Mouse (Mus musculus): ENCODE results near the gene Mark2. TPM values are rescaled to one million over a fixed set of nuclear protein-coding genes. Genes with fewer than 3 reads are reported as not detected.

Gene Mark2
- 66.7 and 67.7 TPM in 2 replicates for polyA plus RNA-seq (2012; rRNA removed)

DNA sequence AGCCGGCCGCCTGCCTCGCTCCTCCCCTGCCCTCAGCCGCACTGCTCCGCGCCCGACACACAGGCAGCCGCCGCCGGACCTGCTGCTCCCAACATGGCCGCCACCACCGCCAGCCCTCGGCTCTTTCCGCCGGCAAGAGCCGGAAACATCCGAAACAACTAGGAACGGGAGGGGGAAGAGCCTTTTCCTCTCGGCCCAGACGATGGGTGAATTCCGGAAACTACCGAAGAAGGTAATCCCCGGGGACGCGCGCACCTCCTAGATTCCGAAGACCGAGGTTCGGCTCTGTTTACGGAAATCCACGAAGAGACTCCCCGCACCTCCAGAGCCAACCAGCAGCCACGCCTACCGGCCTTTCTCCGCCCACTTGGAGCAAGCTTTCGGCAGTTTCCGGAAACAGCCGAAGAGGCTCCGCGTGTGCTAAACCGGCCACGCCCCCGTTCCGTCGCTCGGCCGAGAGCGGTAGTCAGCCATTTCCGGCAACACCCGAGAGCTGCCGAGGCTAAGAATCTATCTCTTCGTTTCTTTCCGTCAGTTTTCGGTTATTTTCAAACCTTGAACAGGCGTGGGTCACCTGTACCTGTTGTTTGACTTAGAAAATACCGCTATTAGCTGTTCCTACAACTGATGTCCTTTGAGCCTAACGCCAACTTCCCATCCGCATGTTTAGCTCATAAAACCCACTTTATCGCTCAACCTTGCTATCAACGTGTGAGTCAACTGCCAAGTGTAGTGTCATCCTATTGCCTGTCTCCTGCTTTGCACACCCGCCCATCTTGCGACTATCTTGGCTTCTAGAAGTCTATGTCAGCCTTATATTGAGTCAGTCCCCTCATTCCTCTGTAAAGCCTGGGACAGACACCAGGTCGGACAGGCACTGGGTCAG lies at the start of gene Mark2:
Mark2 (minus strand) TSS at position 349 of the 886 bp plus-strand sequence.

GRCm38 (mm10) chr19:7382903-7383865 lies 41.5 kb upstream of the Mark2 start, which contains the start of gene Spindoc:
Spindoc (minus strand) TSS chr19:7382994.

GRCm38 (mm10) chr19:7267091-7267741 lies 74.4 kb downstream of the Mark2 start, which contains the start of gene Rcor2:
Rcor2 (plus strand) TSS chr19:7267325.

DNA sequence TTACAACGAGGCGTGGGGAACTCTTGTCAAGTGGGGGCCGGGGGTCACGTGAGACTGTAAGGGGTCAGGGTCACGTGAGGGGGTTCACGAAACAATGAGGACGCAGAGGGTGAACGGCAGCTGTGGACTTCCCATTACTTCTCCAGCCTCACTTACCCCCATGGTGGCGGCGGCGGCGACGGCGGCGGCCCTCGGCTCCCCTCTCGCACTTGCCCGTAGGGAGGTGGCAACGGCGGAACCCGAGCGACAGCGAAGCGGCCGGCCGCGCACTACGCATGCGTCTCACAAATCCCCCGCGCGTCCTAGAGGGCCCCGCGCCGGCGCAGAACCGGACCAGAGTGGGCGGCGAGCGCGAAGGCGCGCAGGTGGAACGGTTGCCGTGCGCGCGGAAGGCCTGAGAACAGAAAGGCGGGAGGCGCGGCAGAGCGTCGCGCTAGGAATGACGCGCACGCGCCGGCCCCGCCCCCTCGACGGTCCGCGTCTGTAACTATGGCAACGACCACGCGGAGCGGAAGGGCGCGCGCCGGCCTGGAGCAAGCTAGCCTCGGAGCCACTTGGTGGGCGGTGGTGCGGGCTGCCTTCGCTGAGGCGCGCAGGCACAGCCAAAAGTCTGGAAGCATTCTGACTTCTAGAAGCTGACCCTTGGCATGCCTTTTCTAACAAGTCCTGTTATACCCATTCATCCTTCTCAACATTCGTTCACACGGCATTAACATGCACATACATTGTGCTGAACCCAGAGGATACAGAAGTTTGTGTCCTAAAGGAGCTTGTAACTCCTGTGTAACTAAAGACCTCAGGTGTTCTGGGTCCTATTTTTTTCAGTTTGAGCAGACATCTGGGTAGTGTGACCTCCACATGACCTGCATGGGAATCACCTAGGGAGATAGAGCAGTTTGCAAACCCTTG lies 100.6 kb downstream of the Mark2 start, which contains the start of gene Naa40:
Naa40 (minus strand) TSS at position 402 of the 909 bp plus-strand sequence.

Other genes with a start within 250 kb of the Mark2 start
- 1.8 and 2.1 TPM in 2 replicates for gene Flrt1, start 236.1 kb downstream of the Mark2 start, polyA plus RNA-seq (2012; rRNA removed)
- 113 and 184 TPM in 2 replicates for gene Otub1, start 135.5 kb downstream of the Mark2 start, polyA plus RNA-seq (2012; rRNA removed)
- 396 and 441 TPM in 2 replicates for gene Cox8a, start 124.2 kb downstream of the Mark2 start, polyA plus RNA-seq (2012; rRNA removed)
- 60.6 and 70.4 TPM in 2 replicates for gene Naa40, start 100.7 kb downstream of the Mark2 start, polyA plus RNA-seq (2012; rRNA removed)
- 185 and 285 TPM in 2 replicates for gene Rcor2, start 74.5 kb downstream of the Mark2 start, polyA plus RNA-seq (2012; rRNA removed)
- gene Spindoc, start 41.1 kb upstream of the Mark2 start, polyA plus RNA-seq (2012; rRNA removed), result 39.3 and 51.7 TPM in 2 replicates
- 120 and 143 TPM in 2 replicates for gene 2700081O15Rik, start 75.8 kb upstream of the Mark2 start, polyA plus RNA-seq (2012; rRNA removed)
- gene Rtn3, start 141.4 kb upstream of the Mark2 start, polyA plus RNA-seq (2012; rRNA removed), result 213 and 238 TPM in 2 replicates
- 11.0 and 20.5 TPM in 2 replicates for gene Atl3, start 152.2 kb upstream of the Mark2 start, polyA plus RNA-seq (2012; rRNA removed)
- 5.5 and 6.0 TPM in 2 replicates for gene Pla2g16, start 215.6 kb upstream of the Mark2 start, polyA plus RNA-seq (2012; rRNA removed)

Measured in central nervous system, embryonic 11.5 days (tissue).